Mouse (Mus musculus): ENCODE measurements around the gene Notch3. TPM values are rescaled to one million over a fixed set of nuclear protein-coding genes. Genes with fewer than 3 reads are reported as not detected.
A peak's percentile ranks its signal among the peaks of the same experiment; 100 is the strongest.

Notch3 gene
- polyA plus RNA-seq, 1 experiment from 2014 or later, result 17.7 TPM

DNA sequence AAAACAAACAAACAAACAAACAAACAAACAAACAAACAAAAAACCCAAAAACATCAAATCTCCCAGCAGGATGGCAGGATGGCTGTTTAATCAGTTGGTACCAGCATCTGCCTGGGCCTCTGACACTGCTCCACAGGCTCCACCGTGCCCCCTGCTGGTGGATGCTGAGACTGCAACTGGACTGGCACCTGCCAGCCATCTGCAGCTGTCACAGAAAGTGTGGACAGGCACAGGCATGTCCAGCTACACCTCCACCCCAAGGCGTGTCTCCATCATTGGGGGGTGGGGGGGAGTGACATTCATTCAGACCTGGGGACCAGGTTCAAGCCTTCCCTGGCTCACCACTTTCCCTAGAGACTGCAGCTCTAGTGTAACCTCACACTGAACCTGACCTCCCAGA, 93.3 kb downstream of the Notch3 start:
- Histone ChIP-seq H3K4me3 (ENCODE audit: low read depth, low read length) (no peak overlapping the region), H3K9me3 (replicated peaks; ENCODE audit: control insufficient read depth, low read length) (no peaks in the 10 kb centered on the region), H3K27me3 (ENCODE audit: control insufficient read depth, insufficient read depth, low read length) (no peaks in the 10 kb centered on the region), H3K27ac (replicated peaks; ENCODE audit: low read depth, low read length) (no peak overlapping the region), H3K4me2 (ENCODE audit: low read depth, low read length) (no peak overlapping the region), H3K4me1 (ENCODE audit: control insufficient read depth, insufficient read depth, low read length) (no peaks in the 10 kb centered on the region), H3K36me3 (replicated peaks; ENCODE audit: control insufficient read depth, insufficient read depth, low read depth, low read length) (no peaks in the 10 kb centered on the region), H3K9ac (replicated peaks; ENCODE audit: low read length) (no peak overlapping the region)
- 9% methylated on average over 2 of the region's 2 CpGs for WGBS
- ATAC-seq (replicated peaks; ENCODE audit: insufficient number of reproducible peaks, low FRiP score, low TSS enrichment, low read depth) (no peak), DNase-seq (ENCODE audit: low spot score) (peak; percentile 81)

Other genes with a start within 250 kb of the Notch3 start
- 64.3 and 65.1 TPM in 2 replicates for gene Rrp1b, start 130.8 kb downstream of the Notch3 start, polyA plus RNA-seq (2014; fragmentation: Nextera tagmentation; extraction: Ambion mirVana)
- gene Hsf2bp, start 130.5 kb downstream of the Notch3 start, polyA plus RNA-seq (2014; fragmentation: Nextera tagmentation; extraction: Ambion mirVana), result 0.32 and 0.59 TPM in 2 replicates
- gene Ephx3, start 22.7 kb upstream of the Notch3 start, polyA plus RNA-seq (2014; fragmentation: Nextera tagmentation; extraction: Ambion mirVana), result not detected in 2 replicates
- 81.5 and 85.1 TPM in 2 replicates for gene Brd4, start 117.9 kb upstream of the Notch3 start, polyA plus RNA-seq (2014; fragmentation: Nextera tagmentation; extraction: Ambion mirVana)
- gene Akap8, start 154.4 kb upstream of the Notch3 start, polyA plus RNA-seq (2014; fragmentation: Nextera tagmentation; extraction: Ambion mirVana), result 53.4 and 53.9 TPM in 2 replicates
- gene Akap8l, start 183.8 kb upstream of the Notch3 start, polyA plus RNA-seq (2014; fragmentation: Nextera tagmentation; extraction: Ambion mirVana), result 44.3 and 56.2 TPM in 2 replicates
- 27.5 and 31.9 TPM in 2 replicates for gene Wiz, start 222.6 kb upstream of the Notch3 start, polyA plus RNA-seq (2014; fragmentation: Nextera tagmentation; extraction: Ambion mirVana)
- 0.63 and 0.77 TPM in 2 replicates for gene Rasal3, start 236.7 kb upstream of the Notch3 start, polyA plus RNA-seq (2014; fragmentation: Nextera tagmentation; extraction: Ambion mirVana)